Mouse (Mus musculus): ENCODE data around the gene Pdk4. TPM values are rescaled to one million over a fixed set of nuclear protein-coding genes. Genes with fewer than 3 reads are reported as not detected.

Pdk4 gene
- polyA plus RNA-seq, 1 experiment from 2014 or later = 15.9 TPM

- H3K4me1 ChIP-seq (replicated peaks; ENCODE audit: insufficient read depth, low read length) = no peaks in the 10 kb centered on the region
- H3K9me3 ChIP-seq (replicated peaks; ENCODE audit: low read length) = no peaks in the 10 kb centered on the region
- no peak overlapping the region for H3K27ac ChIP-seq
- H3K36me3 ChIP-seq (ENCODE audit: insufficient read depth, low read length) = peaks cover 21% of the 10 kb centered on the region
- WGBS = 79% methylated on average over 3 of the region's 3 CpGs
- H3K27me3 ChIP-seq (ENCODE audit: insufficient read depth, low read length) = no peaks in the 10 kb centered on the region
- no peak for ATAC-seq (replicated peaks; ENCODE audit: low FRiP score, low read depth)
- H3K9ac ChIP-seq (ENCODE audit: low read depth, low read length) = no peak overlapping the region
- no peak overlapping the region for H3K4me3 ChIP-seq (replicated peaks; ENCODE audit: low read depth, low read length)
- no peak for TF ChIP-seq CTCF (IDR thresholded peaks at IDR 0.05; ENCODE audit: low read depth)
- no peak overlapping the region for H3K4me2 ChIP-seq (ENCODE audit: low read length)
- DNase-seq (ENCODE audit: low spot score) = no peak
These were observed 13.8 kb downstream of the Pdk4 start for GRCm38 (mm10) chr6:5482270-5482783.

- H3K4me3 ChIP-seq (replicated peaks; ENCODE audit: low read depth, low read length) = no peak overlapping the region
- no peaks in the 10 kb centered on the region for H3K9me3 ChIP-seq (replicated peaks; ENCODE audit: low read length)
- ATAC-seq (replicated peaks; ENCODE audit: low FRiP score, low read depth) (no peak), DNase-seq (ENCODE audit: low spot score) (no peak)
- 94% methylated on average over 2 of the region's 2 CpGs for WGBS
- no peaks in the 10 kb centered on the region for H3K27me3 ChIP-seq (ENCODE audit: insufficient read depth, low read length)
- H3K4me2 ChIP-seq (ENCODE audit: low read length) = no peak overlapping the region
- no peak overlapping the region for H3K9ac ChIP-seq (ENCODE audit: low read depth, low read length)
- peaks cover 12% of the 10 kb centered on the region for H3K36me3 ChIP-seq (ENCODE audit: insufficient read depth, low read length)
- TF ChIP-seq CTCF (IDR thresholded peaks at IDR 0.05; ENCODE audit: low read depth) = no peak
- no peak overlapping the region for H3K27ac ChIP-seq
- H3K4me1 ChIP-seq (replicated peaks; ENCODE audit: insufficient read depth, low read length) = no peaks in the 10 kb centered on the region
These were observed 15.0 kb downstream of the Pdk4 start for GRCm38 (mm10) chr6:5481066-5481465.

- DNase-seq (ENCODE audit: low spot score) (no peak), ATAC-seq (replicated peaks; ENCODE audit: low FRiP score, low read depth) (no peak)
- no peaks in the 10 kb centered on the region for H3K4me1 ChIP-seq (replicated peaks; ENCODE audit: insufficient read depth, low read length)
- no peak overlapping the region for H3K9ac ChIP-seq (ENCODE audit: low read depth, low read length)
- no peak for TF ChIP-seq CTCF (IDR thresholded peaks at IDR 0.05; ENCODE audit: low read depth)
- H3K27me3 ChIP-seq (ENCODE audit: insufficient read depth, low read length) = no peaks in the 10 kb centered on the region
- H3K4me3 ChIP-seq (replicated peaks; ENCODE audit: low read depth, low read length) = no peak overlapping the region
- WGBS = 49% methylated on average over 1 of the region's 1 CpGs
- H3K36me3 ChIP-seq (ENCODE audit: insufficient read depth, low read length) = no peaks in the 10 kb centered on the region
- no peaks in the 10 kb centered on the region for H3K9me3 ChIP-seq (replicated peaks; ENCODE audit: low read length)
- no peak overlapping the region for H3K27ac ChIP-seq
- H3K4me2 ChIP-seq (ENCODE audit: low read length) = no peak overlapping the region
These were observed 22.1 kb downstream of the Pdk4 start for GRCm38 (mm10) chr6:5474021-5474420.

- H3K4me1 ChIP-seq (replicated peaks; ENCODE audit: insufficient read depth, low read length) = no peaks in the 10 kb centered on the region
- no peak for ATAC-seq (replicated peaks; ENCODE audit: low FRiP score, low read depth)
- H3K27ac ChIP-seq = no peak overlapping the region
- no peaks in the 10 kb centered on the region for H3K27me3 ChIP-seq (ENCODE audit: insufficient read depth, low read length)
- H3K4me3 ChIP-seq (replicated peaks; ENCODE audit: low read depth, low read length) = no peak overlapping the region
- DNase-seq (ENCODE audit: low spot score) = no peak
- H3K36me3 ChIP-seq (ENCODE audit: insufficient read depth, low read length) = no peaks in the 10 kb centered on the region
- H3K9me3 ChIP-seq (replicated peaks; ENCODE audit: low read length) = no peaks in the 10 kb centered on the region
- WGBS = 92% methylated on average over 2 of the region's 2 CpGs
- TF ChIP-seq CTCF (IDR thresholded peaks at IDR 0.05; ENCODE audit: low read depth) = no peak
- no peak overlapping the region for H3K9ac ChIP-seq (ENCODE audit: low read depth, low read length)
- H3K4me2 ChIP-seq (ENCODE audit: low read length) = no peak overlapping the region
These were observed 23.4 kb downstream of the Pdk4 start for GRCm38 (mm10) chr6:5472692-5473091.

DNA sequence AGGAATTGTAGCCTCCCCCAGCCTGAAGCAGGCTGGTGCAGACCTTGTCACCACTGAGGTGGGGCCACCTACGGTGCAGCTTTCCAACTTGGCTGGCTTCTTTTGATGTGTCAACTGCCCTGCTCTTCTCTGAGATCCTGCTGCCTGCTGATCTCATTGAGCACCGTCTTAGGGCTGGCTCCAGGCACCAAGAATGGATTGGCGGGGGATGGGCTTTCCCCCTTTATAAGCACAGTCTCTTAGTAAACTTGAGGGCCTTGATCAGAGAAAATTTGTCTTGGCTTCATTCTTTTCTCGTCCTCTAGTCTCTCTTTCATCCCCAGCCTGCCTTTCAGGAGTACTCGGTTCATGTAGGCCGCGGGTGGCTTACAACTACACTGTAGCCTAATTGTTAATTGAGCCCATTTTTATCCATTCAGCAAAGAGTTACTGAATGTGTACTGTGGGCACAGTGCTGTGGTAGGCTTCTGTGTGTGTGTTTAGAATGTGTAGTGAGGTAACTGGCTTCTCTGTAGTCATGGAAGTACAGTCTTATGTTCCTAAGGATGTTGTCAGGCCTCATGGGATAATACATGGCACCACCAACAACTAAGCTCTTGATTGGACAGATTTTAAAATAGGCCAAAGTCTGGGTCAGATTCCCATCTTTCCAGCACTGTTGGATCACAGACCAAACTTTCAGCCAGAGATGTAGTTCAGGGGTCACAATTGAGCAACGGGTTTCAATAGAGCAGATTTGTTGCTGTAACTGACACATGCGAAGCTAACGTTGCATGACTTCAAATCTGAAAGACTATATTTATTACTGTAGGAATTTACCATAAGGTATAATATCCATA lies 25.4 kb downstream of the Pdk4 start:
- no peak overlapping the region for H3K4me2 ChIP-seq (ENCODE audit: low read length)
- H3K27me3 ChIP-seq (ENCODE audit: insufficient read depth, low read length) = no peaks in the 10 kb centered on the region
- no peak for TF ChIP-seq CTCF (IDR thresholded peaks at IDR 0.05; ENCODE audit: low read depth)
- no peaks in the 10 kb centered on the region for H3K36me3 ChIP-seq (ENCODE audit: insufficient read depth, low read length)
- DNase-seq (ENCODE audit: low spot score) = no peak
- 81% methylated on average over 10 of the region's 10 CpGs for WGBS
- ATAC-seq (replicated peaks; ENCODE audit: low FRiP score, low read depth) = no peak
- no peak overlapping the region for H3K9ac ChIP-seq (ENCODE audit: low read depth, low read length)
- no peak overlapping the region for H3K4me3 ChIP-seq (replicated peaks; ENCODE audit: low read depth, low read length)
- H3K9me3 ChIP-seq (replicated peaks; ENCODE audit: low read length) = no peaks in the 10 kb centered on the region
- H3K27ac ChIP-seq = no peak overlapping the region
- H3K4me1 ChIP-seq (replicated peaks; ENCODE audit: insufficient read depth, low read length) = no peaks in the 10 kb centered on the region

GRCm38 (mm10) chr6:5455836-5456235 lies 40.3 kb downstream of the Pdk4 start:
- 76% methylated on average over 3 of the region's 3 CpGs for WGBS
- H3K27ac ChIP-seq = no peak overlapping the region

More at GRCm38 (mm10) chr6:5455836-5456235, 40.3 kb downstream of the Pdk4 start:
- no peaks in the 10 kb centered on the region for H3K27me3 ChIP-seq (ENCODE audit: insufficient read depth, low read length)
- H3K4me2 ChIP-seq (ENCODE audit: low read length) = no peak overlapping the region
- H3K36me3 ChIP-seq (ENCODE audit: insufficient read depth, low read length) = no peaks in the 10 kb centered on the region
- DNase-seq (ENCODE audit: low spot score) (no peak), ATAC-seq (replicated peaks; ENCODE audit: low FRiP score, low read depth) (no peak)
- H3K4me3 ChIP-seq (replicated peaks; ENCODE audit: low read depth, low read length) = no peak overlapping the region
- no peak overlapping the region for H3K9ac ChIP-seq (ENCODE audit: low read depth, low read length)
- no peaks in the 10 kb centered on the region for H3K4me1 ChIP-seq (replicated peaks; ENCODE audit: insufficient read depth, low read length)
- H3K9me3 ChIP-seq (replicated peaks; ENCODE audit: low read length) = no peaks in the 10 kb centered on the region
- TF ChIP-seq CTCF (IDR thresholded peaks at IDR 0.05; ENCODE audit: low read depth) = no peak

All from kidney, postnatal 0 days (tissue).